Mouse (Mus musculus): ENCODE measurements at regions not wholly inside any gene's neighbourhood (a gene's known extent, or its start where the extent isn't known, plus 50 kb on each side); places are given as distances from the start of the nearest gene placed in this dataset.
"Not testable (repeated sequence)": the region's sequence is repeated elsewhere in the genome, so short reads cannot be mapped to it uniquely, and the experiment has no call there.

GRCm38 (mm10) chr12:114285082-114285481 lies 741.4 kb downstream of the Adam6a start:
- DNase-seq (ENCODE audit: low read depth): no peak

- DNase-seq (ENCODE audit: low read depth): no peak
Measured at GRCm38 (mm10) chr12:114287041-114287440, 743.3 kb downstream of the Adam6a start.

- no peak for DNase-seq (ENCODE audit: low read depth)
Measured at GRCm38 (mm10) chr12:114291083-114291482, 747.4 kb downstream of the Adam6a start.

GRCm38 (mm10) chr12:114299771-114300170 lies 756.1 kb downstream of the Adam6a start:
- DNase-seq (ENCODE audit: low read depth): no peak

- DNase-seq (ENCODE audit: low read depth): no peak
Measured at GRCm38 (mm10) chr12:114301728-114302127, 758.0 kb downstream of the Adam6a start.

GRCm38 (mm10) chr12:114332552-114332951 lies 788.8 kb downstream of the Adam6a start:
- DNase-seq (ENCODE audit: low read depth): peak; percentile 4

GRCm38 (mm10) chr12:114366276-114366675 lies 822.6 kb downstream of the Adam6a start:
- DNase-seq (ENCODE audit: low read depth): peak; percentile 3

- not testable (repeated sequence) for DNase-seq (ENCODE audit: low read depth)
Measured at GRCm38 (mm10) chr12:114378696-114379350, 835.1 kb downstream of the Adam6a start.

- no peak for DNase-seq (ENCODE audit: low read depth)
Measured at GRCm38 (mm10) chr12:114391447-114391846, 847.7 kb downstream of the Adam6a start.

- DNase-seq (ENCODE audit: low read depth): no peak
Measured at GRCm38 (mm10) chr12:114406206-114406605, 862.5 kb downstream of the Adam6a start.

- no peak for DNase-seq (ENCODE audit: low read depth)
Measured at GRCm38 (mm10) chr12:114434529-114434928, 890.8 kb downstream of the Adam6a start.

- no peak for DNase-seq (ENCODE audit: low read depth)
Measured at GRCm38 (mm10) chr12:114462037-114462436, 918.3 kb downstream of the Adam6a start.

- no peak for DNase-seq (ENCODE audit: low read depth)
Measured at GRCm38 (mm10) chr12:114462566-114462965, 918.9 kb downstream of the Adam6a start.

GRCm38 (mm10) chr12:114468857-114469256 lies 925.1 kb downstream of the Adam6a start:
- no peak for DNase-seq (ENCODE audit: low read depth)

GRCm38 (mm10) chr12:114472678-114473077 lies 929.0 kb downstream of the Adam6a start:
- DNase-seq (ENCODE audit: low read depth): not testable (repeated sequence)

- DNase-seq (ENCODE audit: low read depth): no peak
Measured at GRCm38 (mm10) chr12:114478741-114479140, 935.0 kb downstream of the Adam6a start.

- not testable (repeated sequence) for DNase-seq (ENCODE audit: low read depth)
Measured at GRCm38 (mm10) chr12:114493500-114494031, 949.9 kb downstream of the Adam6a start.

- no peak for DNase-seq (ENCODE audit: low read depth)
Measured at GRCm38 (mm10) chr12:114495741-114496140, 952.0 kb downstream of the Adam6a start.

- no peak for DNase-seq (ENCODE audit: low read depth)
Measured at GRCm38 (mm10) chr12:114513143-114513542, 969.4 kb downstream of the Adam6a start.

GRCm38 (mm10) chr12:114542094-114542493 lies 998.4 kb downstream of the Adam6a start:
- DNase-seq (ENCODE audit: low read depth): not testable (repeated sequence)

- DNase-seq (ENCODE audit: low read depth): not testable (repeated sequence)
Measured at GRCm38 (mm10) chr12:114544931-114545330, 1001.2 kb downstream of the Adam6a start.

- no peak for DNase-seq (ENCODE audit: low read depth)
Measured at GRCm38 (mm10) chr12:114562440-114562839, 1018.7 kb downstream of the Adam6a start.

- DNase-seq (ENCODE audit: low read depth): no peak
Measured at GRCm38 (mm10) chr12:114562978-114563377, 1019.3 kb downstream of the Adam6a start.

- no peak for DNase-seq (ENCODE audit: low read depth)
Measured at GRCm38 (mm10) chr12:114563683-114564082, 1020.0 kb downstream of the Adam6a start.
